Mouse (Mus musculus): ENCODE measurements around the gene Trim24.

DNA sequence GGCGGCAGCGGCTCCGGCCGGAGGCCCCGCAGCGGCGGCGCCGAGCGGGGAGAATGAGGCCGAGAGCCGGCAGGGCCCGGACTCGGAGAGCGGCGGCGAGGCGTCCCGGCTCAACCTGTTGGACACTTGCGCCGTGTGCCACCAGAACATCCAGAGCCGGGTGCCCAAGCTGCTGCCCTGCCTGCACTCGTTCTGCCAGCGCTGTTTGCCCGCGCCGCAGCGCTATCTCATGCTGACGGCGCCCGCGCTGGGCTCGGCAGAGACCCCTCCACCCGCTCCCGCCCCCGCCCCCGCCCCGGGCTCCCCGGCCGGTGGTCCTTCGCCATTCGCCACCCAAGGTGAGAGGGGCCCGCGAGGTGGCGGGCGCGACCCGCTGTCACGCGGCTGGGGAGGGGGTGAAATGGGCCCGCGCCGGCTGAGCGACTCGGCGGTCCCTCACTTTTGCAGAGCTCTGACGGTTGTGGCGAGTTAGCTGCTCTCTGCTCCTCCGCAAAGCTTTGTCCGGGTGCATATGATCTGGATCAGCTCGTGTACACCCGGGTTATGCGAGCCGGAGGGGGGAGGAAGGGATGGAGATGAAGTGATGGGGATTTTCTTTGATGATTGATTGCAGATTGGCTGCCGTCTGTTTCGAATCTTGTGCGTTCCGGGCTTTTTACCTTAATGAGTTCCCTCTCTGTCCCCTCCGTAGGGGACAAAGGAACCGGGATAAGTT is 683 bp downstream of the Trim24 start:
- TF ChIP-seq CTCF (IDR thresholded peaks at IDR 0.05; ENCODE audit: low read depth, low read length) (no peak), POLR2A (IDR thresholded peaks at IDR 0.05; ENCODE audit: borderline replicate concordance, low read depth, low read length) (no peak)

Data from bone marrow macrophage, adult 2 months (primary cell).